Mouse (Mus musculus) urinary bladder, postnatal 10 days (tissue): ENCODE data around the gene Crtc2.
A peak's percentile ranks its signal among the peaks of the same experiment; 100 is the strongest.

Experiments used
- DNase-seq: peaks from one replicate; pipeline ENCODE4 v3.0.0; 2022; ENCODE audit warnings: low spot score

The Crtc2 gene

DNA sequence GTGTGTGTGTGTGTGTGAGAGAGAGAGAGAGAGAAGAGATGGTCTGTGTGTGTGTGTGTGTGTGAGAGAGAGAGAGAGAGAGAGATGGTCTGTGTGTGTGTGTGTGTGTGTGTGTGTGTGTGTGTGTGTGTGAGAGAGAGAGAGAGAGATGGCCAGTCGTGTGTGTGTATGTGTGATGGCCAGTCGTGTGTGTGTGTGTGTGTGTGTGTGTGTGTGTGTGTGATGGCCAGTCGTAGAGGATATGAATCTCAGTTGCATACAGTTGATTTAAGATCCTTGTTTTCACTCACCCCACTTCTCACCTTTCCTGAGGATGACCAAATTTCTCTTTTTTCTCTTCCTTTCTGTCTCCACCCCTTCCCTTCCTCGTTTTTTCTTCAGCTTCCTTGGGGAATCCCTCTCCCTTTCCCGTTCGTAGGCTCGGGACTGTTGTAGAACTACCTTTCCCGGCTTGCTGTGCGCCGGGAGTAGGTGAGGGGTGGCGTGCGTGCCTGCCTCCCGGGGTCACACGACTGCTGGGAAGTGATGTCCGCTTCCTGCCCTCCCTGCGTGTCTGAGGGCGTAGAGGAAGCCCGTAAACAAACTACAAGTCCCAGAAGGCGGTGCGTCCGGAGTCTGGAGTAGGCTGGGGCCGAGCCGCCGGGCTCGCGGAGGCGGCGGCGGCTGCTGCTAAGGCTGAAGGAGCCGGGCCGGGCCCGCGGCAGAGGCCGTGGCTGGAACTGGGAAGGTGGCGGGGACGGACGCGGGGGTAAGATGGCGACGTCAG is at the start of gene Crtc2:
Crtc2 (plus strand) TSS at position 511 of the 766 bp plus-strand sequence.
- peak; percentile 81 for DNase-seq

DNA sequence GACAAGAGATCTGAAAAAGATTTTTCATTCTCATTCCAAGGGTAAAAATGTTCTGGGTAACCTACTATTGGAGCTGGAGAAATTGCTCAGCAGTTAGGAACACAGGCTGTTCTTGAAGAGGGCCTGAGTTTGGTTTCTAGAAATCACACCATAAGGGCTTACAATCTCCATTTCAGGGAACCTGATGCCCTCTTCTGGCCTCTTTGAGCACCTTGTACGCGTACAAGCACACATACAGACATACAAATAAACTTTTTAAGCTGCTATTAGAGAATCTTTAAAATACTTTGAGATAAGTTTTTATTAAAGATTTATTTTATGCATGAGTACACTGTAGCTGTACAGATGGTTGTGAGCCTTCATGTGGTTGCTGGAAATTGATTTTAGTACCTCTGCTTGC is 49.4 kb upstream of the Crtc2 start:
- DNase-seq = no peak

GRCm38 (mm10) chr3:90208662-90209061 is 45.3 kb upstream of the Crtc2 start:
- DNase-seq = no peak

DNA sequence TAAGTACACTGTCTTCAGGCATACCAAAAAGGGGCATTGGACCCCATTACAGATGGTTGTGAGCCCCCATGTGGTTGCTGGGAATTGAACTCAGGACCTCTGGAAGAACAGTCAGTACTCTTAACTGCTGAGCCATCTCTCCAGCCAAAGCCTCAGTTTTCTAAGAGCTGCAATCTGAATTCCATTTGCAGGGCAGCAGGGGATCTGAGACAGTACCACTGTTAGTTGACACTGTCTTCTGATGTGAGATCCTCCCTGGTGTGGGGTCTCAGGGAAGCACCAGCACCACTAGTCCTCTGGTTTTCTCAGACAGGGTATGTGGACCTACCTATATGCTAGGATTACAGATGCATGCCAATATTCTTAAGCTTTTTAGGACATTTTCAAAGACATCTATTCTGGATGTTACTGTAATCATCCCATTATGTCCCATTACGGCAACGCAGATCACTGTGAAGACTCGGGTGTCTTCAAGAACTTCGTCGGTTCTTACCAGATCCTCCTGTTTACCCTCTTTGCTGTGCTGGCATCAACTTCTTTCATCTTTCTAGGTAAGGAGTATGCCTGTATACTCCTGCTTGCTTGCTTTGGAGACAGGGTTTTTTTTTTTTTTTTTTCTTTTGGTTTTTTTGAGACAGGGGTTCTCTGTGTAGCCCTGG is 43.9 kb upstream of the Crtc2 start:
- DNase-seq = no peak

DNA sequence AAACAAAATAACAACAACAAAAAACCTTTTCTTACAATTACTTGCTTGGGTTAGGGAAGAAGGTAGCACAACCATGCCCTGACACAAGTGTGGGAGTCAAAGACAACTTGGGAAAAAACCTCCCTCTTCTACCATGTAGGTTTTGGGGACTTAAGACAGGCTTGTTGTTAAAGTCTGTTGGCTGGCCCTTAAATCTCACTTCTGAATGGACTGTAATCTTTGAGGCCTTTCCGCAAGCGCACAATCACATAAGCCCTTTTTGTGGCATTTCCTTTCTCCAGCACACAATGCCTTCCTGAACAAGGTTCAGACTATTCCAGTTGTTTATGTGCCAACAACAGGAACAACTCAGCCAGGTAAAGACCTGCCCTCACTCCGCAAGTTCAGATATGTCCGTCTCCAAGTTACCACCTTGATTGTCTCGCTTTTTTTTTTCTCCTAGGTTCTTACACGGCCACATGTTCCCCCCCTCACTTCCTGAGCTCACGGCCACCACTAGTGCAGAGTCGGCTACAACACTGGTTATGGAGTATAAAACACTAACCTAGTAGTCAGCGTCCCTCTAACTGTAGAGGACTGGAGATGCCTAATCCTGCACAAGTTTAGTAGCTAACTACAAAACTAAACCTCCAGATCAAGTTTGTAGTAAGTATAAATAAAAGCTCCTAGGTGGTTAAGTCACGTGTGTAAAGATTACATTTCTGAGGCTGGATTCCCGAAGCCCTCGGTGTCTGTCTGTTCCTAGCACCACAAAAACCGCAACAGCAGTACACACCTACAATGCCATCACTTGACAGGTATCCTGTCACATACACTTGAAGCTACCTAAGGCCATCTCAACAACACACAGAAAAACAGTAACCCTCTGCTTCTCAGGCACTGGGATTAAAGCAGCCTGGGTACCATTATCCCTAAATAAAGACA is 42.2 kb upstream of the Crtc2 start:
- no peak for DNase-seq

- DNase-seq = no peak
Measured at GRCm38 (mm10) chr3:90212723-90213122, 41.2 kb upstream of the Crtc2 start.

GRCm38 (mm10) chr3:90213377-90213866 is 40.5 kb upstream of the Crtc2 start, which contains the start of the genes Rps27 and Rab13:
TSS of gene Rps27 (minus strand) at chr3:90213651.
TSS of gene Rab13 (plus strand) at chr3:90213695.
- DNase-seq = peak; percentile 33

DNA sequence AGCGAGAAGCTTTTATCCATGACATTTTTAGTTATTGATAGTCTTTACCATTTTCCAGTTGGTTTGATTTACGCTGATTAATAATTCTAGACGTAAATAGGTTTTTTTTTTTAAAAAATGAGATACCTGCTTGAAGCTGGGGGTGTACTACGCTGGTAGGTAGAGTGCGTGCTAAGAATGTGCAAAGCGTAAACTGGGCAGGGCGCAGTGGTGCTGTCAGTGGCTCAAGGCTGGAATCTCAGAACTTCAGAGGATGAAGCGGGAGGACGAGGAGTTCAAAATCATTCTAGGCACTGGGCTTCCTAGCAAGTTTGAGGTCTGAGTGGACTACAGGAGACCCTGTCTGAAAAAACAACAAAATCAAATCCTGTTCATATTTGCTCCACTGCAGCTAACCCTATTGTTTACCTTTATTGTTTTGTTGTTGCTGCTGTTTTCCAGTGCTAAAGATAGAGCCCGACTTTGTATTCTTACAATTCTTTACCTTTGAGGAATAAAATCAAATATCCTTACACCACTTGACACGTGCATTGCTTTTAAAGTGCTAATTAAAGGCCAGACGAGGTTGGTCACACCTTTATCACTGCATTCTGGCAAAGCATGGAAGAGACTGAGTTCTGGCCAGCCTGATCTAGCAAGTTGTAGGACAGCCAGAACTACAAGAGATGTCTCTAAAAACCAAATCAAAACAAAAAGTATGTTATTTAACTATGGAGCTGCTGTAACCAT is 39.8 kb upstream of the Crtc2 start:
- DNase-seq = no peak

GRCm38 (mm10) chr3:90215825-90216380 is 38.1 kb upstream of the Crtc2 start:
- DNase-seq = no peak

GRCm38 (mm10) chr3:90220088-90220487 is 33.9 kb upstream of the Crtc2 start:
- no peak for DNase-seq

DNA sequence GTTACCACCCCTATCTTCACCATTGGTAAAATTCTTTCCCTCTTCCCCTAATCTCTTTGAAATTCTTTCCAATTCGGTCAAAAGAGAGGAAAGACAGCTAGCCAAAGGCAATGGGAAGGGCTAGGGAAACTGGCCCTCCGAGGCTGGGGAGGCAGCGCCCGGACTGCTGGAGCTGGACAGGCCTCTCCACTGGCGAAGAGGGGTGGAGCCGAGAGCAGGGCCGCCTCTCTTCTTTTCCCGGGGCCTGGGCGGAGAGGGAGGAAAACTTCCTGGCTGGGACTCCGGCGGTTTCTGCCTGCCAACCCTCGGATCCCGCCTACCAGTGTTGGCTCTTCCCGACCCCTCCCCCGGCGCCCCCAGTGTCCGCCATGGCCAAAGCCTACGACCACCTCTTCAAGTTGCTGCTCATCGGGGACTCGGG is 33.4 kb upstream of the Crtc2 start:
- peak; percentile 54 for DNase-seq

DNA sequence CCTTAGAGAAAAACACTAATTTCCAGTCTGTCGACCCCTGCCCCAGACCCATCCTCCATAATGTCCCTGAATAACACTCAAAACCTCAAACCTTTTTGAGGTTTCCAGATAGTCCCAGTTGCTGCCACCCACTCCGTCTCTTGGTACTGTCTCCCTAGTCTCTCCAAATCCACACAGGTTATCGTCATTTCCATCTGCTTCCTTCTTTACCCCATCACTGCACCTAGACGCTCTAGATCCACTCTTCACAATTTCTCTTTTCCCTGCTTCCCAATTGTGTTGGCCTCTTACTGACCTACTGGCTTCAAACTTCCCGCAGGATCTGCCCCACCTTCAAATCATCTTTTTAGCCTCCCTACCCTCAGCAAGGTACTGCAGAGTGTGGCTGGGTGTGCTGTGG is 32.8 kb upstream of the Crtc2 start:
- no peak for DNase-seq

DNA sequence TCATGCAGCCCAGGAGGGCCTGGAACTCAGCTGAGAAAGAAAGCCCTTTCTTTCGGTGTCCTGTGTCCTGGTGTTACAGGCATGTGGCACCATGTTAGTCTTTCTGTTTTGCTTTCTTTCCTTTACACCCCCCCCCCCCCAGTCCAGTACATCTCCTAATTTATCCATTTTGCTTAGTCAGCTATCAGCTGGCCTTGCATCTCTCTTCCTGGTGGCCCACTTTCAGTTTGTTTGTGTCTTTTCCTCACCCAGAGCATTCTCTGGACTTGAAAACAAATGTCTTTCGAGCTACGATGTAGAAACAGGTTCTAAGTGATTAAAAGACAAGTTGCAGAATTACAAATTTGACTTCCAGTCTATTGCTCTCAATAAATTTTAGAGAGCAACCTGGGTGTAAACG is 31.5 kb upstream of the Crtc2 start:
- no peak for DNase-seq

- no peak for DNase-seq
Measured at GRCm38 (mm10) chr3:90222941-90223340, 31.0 kb upstream of the Crtc2 start.

DNA sequence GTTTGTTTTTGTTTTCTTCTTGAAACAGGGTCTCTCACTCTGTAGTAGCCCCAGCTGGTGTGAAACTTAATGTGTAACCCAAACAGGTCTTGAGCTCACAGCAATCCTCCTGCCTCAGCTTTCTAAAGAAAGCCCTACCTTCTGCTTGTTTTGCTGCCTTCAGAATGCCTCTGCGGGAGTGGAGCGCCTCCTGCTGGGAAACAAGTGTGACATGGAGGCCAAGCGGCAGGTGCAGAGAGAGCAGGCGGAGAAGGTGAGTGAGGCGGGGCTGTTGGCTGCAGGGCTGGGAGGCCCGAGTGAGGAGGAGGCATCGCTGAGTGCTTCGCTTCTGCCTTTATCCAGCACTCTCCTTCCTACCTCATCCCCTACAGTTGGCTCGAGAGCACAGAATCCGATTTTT is 29.6 kb upstream of the Crtc2 start:
- no peak for DNase-seq

DNA sequence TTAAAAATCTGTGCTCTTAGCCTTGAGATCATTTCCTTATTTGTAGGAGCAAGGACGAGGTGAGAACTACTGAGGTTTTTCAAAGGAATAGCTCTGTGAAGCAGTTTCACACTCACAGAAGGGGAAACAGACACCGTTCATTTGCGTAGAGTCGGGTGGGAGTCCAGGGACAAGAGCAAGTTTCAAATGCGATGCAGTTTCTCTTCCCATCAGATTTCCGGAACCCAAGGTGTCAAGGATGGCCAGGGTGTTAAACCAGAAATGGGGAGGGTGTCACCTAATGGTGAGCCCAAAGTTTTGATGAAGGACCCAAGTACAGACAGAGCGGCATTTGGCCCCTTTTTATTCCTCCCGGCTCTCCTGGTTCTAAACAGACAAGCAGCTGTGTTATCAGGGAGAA is 22.9 kb upstream of the Crtc2 start:
- DNase-seq = no peak

- DNase-seq = peak; percentile 74
Measured at GRCm38 (mm10) chr3:90231507-90232333, 22.2 kb upstream of the Crtc2 start, which contains the start of gene Jtb. TSS of gene Jtb (plus strand) at chr3:90231597.

DNA sequence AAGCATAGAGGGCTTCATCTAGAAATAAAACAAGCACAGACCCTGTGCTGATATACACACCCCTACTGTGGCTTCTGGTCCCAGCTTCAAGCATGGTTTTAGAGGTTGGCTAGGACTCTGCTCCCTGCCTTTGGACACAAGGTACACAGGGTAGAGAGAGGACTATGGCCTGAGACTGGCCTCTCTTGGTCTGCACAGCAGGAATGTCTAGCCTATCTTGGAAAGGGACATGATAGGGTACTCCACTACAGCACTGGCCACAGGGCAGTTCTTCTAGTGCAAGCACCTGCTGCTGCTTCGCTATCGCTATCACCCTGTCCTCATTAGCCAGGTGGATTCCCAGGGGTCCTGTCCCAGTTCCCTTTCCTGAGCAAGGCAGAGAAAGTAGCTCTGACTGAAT is 12.7 kb upstream of the Crtc2 start:
- no peak for DNase-seq

DNA sequence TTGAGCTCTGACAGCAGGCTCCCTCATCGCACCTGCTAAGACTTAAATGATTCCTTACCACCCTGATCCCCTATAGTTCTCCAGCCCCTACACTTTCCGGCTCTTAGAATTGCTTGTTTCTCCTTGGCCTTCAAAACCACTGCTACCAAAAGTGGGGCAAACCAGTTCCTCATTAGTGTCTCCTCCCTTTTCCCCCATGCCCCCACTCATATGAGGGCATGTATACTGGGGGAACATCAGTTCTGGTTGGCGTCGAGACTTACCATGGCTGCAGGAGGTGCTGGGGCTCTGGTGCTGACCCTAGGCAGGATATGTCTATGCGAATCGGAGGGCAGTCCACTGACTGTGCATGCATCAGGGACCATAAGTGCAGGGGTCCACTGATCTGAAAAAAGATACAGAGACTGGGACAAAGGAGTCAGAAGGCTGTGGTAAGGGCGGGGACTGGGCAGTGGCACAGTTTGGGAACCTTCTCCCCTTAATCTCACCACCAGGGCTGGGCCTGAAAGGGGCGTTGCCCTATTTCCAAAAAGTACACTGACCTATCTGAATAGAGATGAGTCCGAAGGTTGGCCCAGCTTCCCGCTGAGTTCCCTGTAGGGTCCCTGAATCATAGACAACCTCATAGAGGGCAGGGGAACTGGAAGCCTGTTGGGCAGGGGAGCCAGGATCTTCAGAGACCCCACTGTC is 12.1 kb upstream of the Crtc2 start:
- DNase-seq = no peak
